Mouse (Mus musculus) WW6 (cell line): Measurements from ENCODE around the gene Hlcs.

Experiments
- DNase-seq: peaks from one replicate; pipeline ENCODE4 v3.0.0-alpha.2; 2013; ENCODE audit warnings: low read depth, low spot score

Hlcs gene

DNA sequence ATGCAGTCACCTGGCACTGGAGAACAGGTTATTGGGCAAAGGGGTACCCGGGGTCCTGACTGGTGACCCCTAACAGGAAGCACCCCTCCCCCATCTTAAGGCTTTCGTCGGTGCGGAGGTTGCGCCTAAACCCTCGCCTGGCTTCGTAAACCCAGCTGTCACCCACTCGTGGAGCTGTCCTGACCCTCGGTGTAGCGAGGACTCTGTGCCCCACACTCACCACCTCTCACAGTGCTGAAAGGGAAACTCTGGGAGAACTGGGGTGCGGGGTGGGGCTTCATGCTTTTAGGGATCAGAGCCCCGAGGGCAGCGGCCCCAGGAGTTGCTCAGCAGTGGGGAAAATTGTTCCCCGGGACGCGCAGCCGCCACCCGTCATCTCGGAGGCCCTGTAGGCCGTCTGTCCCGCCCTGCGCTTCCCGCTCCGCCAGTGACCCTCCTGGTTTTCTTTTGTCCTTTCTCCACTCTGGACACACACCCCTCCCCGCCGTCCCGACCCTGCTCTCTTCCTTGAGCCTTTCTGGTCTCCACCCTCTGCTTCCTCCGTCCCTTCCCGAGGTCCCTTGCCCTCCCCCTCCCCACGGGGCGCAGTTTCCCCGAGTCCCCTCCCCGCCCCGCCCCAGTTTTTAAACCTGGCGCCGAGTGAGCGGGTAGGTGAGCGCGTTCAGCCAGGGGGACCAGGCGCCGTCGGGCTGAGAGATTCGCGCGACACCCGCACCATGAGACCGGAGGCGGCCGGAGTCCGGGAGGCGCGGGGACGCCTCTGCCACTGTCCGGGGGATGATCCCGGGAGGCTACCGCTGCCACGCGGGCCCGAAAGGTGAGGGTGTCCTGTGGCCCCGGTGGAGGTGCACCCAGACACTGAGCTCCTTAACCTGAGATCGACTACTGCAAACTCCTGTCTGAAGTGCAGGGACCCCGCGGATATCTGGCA is 14.7 kb upstream of the Hlcs start, which contains the start of gene Ripply3:
Ripply3 (plus strand) TSS at position 640 of the 931 bp plus-strand sequence.
- DNase-seq = peak; percentile 20

DNA sequence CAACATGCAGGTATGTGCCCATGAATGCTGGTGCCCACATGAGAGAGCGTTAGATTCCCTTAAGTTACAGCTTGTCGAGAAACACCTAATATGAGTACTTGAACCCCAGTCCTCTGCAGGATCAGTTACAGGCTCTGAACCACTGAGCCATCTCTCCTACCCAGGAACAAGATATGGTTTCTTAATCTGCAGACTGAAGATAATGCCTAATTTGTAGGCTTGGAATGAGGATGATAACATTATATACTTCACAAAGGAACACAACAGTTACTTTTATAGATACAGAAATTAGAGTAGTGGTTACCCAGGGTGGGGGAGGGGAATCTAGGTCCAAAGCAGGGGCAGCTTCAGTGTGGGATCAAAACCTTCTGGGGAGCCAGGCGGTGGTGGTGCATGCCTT is 12.6 kb upstream of the Hlcs start:
- no peak for DNase-seq

DNA sequence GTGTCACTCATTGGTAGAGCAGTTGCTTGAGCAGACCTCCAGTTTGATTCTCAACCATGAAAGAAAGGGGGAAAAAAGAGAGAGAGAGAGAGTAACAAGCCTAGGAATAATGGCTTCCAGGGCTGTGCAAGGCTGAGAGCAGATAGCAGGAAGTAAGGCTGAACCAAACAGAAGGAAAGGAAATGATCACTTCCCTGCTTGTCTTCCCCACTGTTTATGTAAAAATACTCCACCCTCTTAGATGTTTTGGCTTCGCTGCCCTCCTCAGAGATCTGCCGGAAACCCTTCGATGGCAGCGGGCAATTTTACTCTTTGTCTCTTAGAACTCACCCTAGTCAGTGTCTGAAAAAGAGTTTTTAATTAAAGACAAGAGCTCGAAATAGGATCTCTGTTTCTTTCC is 10.3 kb upstream of the Hlcs start:
- no peak for DNase-seq

- DNase-seq = no peak
These were observed 6.9 kb upstream of the Hlcs start for GRCm38 (mm10) chr16:94320223-94320622.

DNA sequence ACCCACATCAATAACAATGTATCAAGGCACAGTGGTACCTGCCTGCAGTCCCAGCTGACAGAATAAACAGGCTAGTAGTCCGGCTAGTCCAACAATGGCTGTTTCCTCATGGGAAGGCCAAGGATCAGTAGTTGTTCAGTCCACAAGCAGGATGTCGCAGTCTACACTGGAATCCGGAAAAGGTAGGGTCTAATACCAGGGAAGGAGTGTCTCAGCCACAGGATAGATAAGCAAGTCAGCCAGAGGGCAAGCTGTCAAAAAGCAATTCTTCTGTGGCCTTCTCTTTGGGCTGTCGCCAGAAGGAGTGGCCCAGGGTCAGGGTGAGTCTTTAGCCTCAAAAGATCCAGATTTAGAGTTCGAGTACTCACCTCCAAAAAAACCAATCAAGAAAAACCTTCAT is 4.4 kb upstream of the Hlcs start:
- no peak for DNase-seq

GRCm38 (mm10) chr16:94315215-94315614 is 1.8 kb upstream of the Hlcs start:
- no peak for DNase-seq

DNA sequence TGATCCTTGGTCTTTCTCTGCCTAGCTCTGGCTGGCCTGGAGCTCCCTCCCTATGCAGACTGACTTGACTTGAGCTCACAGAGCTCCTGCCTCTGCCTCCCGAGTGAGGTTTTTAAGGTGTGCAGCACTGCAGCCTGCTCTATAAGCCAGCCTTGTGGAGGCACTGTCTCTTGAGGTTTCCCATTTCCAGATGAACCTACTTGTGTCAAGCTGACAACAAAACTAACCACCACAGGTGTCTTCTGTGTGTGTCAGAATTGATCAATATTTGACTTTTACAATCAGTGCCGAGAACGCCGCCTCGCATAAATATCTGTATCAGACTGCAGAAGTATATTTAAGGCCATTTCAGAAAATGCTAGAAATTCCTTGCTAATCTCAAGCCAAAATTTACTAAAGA is 1.3 kb upstream of the Hlcs start:
- DNase-seq = no peak

DNA sequence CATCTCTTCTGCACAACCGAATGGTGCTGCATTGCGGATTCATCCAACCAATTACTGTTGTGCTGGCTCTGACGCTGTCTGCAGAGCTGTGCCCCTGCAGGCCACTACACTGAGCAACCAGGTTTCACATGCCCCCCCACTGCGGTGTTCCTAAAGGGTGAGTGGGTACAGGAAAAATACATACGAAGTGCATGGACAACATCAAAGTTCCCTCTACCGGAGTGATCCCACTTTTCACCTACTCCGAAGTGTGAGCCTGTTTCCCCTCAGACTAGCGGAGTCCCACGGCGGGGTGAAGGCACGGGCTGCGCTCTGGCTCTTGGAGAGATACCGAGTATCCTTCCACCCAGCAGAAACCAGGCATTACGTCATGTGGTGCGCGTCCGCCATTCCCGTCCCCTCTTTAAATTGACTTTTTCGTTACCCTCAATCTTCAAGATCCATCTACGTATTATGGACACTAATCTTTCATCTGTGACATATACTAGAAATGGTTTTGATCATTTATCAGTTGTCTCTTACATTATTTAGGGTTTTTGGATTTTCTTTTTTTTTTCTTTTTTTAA is 625 bp downstream of the Hlcs start:
- DNase-seq = no peak

- DNase-seq = no peak
These were observed 1.4 kb downstream of the Hlcs start for GRCm38 (mm10) chr16:94311931-94312330.

DNA sequence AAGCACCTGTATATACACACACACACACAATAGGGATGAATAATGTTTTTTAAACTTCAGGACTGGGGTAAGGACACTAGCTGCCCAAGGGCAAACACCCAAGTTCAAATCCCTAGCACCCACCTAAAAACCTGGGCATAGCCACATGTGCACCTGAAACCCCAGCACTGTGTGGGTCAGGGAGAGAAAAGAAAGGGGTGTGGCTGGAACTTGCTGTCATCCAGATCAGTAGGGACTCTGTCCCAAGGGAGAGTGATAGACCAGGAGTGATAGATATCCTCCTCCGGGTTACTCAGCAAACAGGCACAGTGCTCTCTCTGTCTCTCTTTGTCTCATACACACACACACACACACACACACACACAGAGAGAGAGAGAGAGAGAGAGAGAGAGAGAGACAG is 2.0 kb downstream of the Hlcs start:
- DNase-seq = no peak

DNA sequence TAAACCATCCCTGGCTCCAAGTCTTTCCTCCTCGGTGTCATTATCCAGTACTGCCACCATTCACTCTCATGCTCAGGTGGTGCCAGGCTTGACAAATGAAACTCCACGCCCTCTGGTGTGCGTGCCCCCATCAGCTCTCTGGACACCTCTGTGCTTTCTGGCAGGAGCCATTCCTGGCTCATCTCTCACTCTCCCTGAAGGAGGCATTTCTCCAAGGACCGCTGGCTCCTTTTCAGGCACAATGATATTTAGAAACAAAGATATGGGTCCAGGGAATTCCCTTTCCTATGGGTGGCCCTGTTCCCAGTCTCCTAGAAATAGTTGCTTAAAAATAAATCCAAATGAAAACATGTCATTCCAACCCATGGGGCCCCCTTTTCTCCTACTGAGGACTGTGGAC is 4.3 kb downstream of the Hlcs start:
- no peak for DNase-seq

DNA sequence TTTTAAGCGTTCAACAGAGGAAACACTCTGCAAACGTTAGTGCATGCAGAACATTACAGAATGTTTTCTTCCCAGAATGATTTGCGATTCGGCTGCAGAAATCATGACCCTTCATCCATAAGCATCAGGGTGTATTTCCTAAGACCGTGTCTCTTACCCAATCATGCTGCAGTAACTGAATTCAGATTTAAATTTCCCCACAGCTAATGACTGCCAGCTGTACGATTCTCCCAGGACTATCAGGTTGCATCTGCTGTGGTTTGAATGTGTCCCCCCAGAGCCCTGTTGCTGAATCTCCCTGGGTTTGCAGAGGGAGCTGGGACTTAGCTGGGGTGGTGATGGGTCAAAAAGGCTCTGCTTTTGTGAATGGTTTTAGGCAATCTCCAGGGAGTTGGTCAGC is 5.4 kb downstream of the Hlcs start:
- no peak for DNase-seq

GRCm38 (mm10) chr16:94307526-94307925 is 5.8 kb downstream of the Hlcs start:
- DNase-seq = no peak

GRCm38 (mm10) chr16:94303203-94303535 is 10.2 kb downstream of the Hlcs start:
- DNase-seq = no peak

DNA sequence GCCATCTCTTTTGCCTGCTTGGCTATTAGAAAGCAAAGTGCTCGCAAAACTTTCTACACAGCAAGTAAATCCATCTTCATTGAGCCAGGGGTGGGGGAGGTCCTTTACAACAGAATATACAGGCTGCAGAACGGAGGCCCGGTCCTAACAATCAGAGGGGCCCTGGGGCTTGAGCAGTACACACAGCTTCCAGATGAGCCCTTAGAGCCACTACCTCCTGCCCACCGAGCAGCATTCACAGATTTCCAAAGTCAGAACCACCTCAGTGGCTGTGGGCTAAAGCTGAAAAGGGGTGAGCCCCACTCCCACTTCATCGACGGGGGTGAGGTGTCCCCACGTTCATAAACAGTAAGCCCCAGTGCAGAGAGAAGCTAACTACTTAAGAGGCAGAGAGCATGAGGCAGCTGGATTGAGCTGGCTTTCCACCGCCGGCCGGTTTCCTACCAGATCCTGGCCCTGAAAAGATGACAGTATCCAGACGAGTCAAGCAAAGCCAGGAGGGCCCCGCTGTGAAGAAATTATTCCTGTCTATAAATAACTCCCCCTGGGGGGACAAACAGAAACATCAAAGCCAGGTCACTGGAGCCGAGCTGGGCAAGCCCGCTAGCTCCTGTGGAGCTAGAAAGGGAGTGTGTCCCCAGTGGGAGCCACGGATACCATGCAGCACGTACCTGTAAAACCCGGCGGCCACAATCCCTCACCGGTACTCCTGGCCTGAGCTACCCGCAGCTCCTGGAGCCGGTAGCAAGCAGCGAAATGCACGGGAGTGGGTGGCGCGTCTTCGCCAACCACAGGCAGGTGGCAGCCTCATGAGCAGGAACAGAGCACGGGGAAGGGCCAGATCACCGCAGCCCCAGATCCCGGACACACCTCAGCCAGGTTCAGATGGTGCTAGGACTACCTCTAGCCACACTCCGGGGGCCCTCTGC is 10.8 kb downstream of the Hlcs start:
- no peak for DNase-seq

DNA sequence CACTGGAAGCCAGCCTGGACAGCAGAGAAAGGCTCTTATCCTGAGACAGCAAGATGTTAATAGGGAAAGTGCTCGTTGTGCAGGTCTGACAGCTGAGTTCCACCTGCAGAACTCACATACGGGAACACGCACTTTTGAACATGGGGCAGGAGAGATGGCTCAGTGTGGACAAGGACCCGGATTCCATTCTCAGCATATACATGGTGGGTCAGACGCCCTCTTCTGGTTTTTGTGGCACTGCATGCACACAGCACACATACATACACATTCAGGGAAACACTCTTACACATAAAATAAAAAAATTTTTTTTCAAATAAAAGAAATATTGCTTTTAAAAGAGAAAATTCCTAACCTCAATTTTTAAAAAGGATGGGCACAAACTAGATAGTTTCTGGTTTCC is 11.7 kb downstream of the Hlcs start:
- no peak for DNase-seq

DNA sequence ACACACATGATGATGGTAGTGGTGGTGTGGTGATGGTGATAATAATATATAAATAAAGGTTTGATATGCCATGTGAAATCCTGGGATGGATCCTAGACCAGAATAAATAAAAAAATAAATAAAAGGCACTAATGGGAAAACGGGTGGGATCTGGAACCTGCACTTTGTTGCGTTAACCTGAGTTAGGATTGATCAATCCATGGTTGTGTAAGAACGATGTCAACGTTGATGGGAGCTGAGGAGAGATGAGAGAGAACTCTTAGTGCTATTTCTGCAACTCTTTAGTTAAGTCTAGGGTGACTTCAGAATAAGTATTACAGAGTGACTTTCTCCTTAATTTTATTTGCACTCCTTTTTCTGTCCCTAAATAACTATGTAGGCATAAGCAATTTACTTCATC is 12.2 kb downstream of the Hlcs start:
- no peak for DNase-seq

GRCm38 (mm10) chr16:94299210-94299609 is 14.2 kb downstream of the Hlcs start:
- no peak for DNase-seq

DNA sequence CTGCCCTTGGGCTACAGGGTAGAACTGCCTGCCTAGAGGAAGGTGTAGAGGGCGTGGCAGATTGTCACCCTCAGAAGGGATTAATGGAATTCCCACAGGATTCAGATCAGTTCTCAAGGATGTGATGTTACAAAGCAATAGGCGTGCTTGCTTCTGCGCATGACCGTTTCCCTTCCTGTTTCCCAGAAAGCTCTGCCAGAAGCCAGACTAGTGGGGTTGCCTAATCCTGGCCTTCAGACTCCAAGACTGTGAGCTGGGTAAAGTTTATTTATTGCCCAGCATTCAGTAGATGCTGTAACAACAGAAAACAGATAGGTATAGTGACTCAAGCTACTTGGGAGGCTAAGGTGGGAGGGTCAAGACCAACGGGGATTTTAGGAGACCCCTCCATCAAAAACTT is 15.3 kb downstream of the Hlcs start:
- no peak for DNase-seq

- DNase-seq = no peak
These were observed 22.2 kb downstream of the Hlcs start for GRCm38 (mm10) chr16:94291141-94291540.

DNA sequence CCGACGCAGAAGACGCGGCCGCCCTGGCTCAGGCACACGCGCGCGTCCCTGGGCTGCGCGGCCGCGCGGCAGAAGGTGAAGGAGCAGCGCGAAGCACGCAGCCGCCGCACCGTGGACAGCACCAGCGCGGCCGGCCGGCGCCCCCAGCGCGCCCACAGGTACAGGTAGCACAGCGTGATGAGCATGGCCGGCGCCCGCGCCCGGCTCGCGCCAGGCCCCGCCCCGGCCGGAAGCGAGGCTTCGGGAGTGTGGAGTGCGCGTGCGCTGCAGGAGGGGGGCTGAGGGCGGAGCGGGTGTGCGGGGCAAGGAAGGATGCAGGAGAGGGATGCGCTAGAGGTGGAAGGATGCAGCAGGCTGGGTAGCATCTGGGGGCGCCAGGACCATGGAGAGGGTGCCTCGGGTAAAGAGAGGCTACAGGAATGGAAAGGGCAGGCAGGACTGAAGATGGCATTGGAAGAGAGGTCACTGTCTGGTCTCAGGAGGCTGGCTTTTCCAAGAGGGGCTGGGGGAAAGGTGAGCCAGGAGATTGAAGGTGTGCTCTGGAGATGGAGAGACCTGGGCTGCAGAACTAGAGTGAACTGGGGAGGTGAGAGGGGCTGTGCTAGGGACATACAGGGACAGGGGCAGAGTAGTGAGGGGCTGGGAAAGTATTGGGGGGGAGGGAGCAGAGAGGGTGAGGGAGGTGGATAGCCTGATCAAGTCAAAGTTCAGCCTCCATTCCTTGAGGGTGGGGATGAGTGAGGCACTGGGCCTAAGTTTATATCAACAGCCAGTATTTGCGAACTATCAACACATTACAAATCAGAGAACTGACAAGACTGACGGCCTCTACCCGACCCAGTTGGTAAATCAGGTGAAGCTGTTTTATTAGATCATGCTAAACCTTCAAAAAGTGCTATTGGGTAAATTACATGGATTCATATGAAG is 23.0 kb downstream of the Hlcs start:
- peak; percentile 79 for DNase-seq
